ENCODE assay signal across 9 mouse cellular contexts in genomic region chr3:116113443-116114241, GRCm38 (mm10). TPM values are rescaled to one million over a fixed set of nuclear protein-coding genes. Genes with fewer than 3 reads are reported as not detected.
A peak's percentile ranks its signal among the peaks of the same experiment; 100 is the strongest.
DNase-seq lines count a peak whose midpoint lies in the region; ATAC-seq and TF ChIP-seq lines count a peak whose summit lies in the region.
"Had no signal": no experiment of that assay in that cellular context is flagged by ENCODE, and none has a peak within 500 bp of the region (broad histone marks: within the 10 kb centered on the region; RNA-seq: fewer than 3 reads in every experiment).

No protein-coding gene starts in this region.

- WGBS in heart, embryonic 14.5 days, result 52% methylated on average over 7 of the region's 7 CpGs
- WGBS in forebrain, postnatal 0 days, result 7% methylated on average over 7 of the region's 7 CpGs
- WGBS in midbrain, embryonic 12.5 days, result 17% methylated on average over 7 of the region's 7 CpGs

- intact Hi-C loops in heart, postnatal 14 days (cut with DNase I), result no loop called here

- no peak overlapping the region for H3K4me3 ChIP-seq in heart, embryonic 14.5 days (ENCODE audit: control insufficient read depth in 1 of 2, insufficient read depth in 1 of 2, low read depth in 1 of 2, low read length in 2 of 2)
- H3K4me3 ChIP-seq in forebrain, postnatal 0 days (ENCODE audit: low read depth, low read length), result no peak overlapping the region
- no peak overlapping the region for H3K4me3 ChIP-seq in midbrain, embryonic 12.5 days
- H3K4me3 ChIP-seq: erythroblast, embryonic 14.5 days had no signal

- no peaks in the 10 kb centered on the region for H3K27me3 ChIP-seq in heart, embryonic 14.5 days (ENCODE audit: control insufficient read depth, insufficient read depth, low read length)
- no peaks in the 10 kb centered on the region for H3K27me3 ChIP-seq in forebrain, postnatal 0 days (ENCODE audit: insufficient read depth, low read length)
- no peaks in the 10 kb centered on the region for H3K27me3 ChIP-seq in midbrain, embryonic 12.5 days

- peaks cover 4 to 14% of the 10 kb centered on the region in 2 experiments; a peak in 3 of 4 replicates for H3K4me1 ChIP-seq in heart, embryonic 14.5 days (ENCODE audit: control insufficient read depth in 2 of 2, insufficient read depth in 2 of 2, low read length in 2 of 2)
- peaks cover 15% of the 10 kb centered on the region; the same call in 1 of the 2 replicates for H3K4me1 ChIP-seq in forebrain, postnatal 0 days (ENCODE audit: insufficient read depth)
- H3K4me1 ChIP-seq in midbrain, embryonic 12.5 days, result peaks cover 22% of the 10 kb centered on the region

- TF ChIP-seq POLR2A in brain, embryonic 14.5 days (IDR thresholded peaks at IDR 0.05; ENCODE audit: borderline replicate concordance, extremely low read depth, insufficient read depth, insufficient read length, poor library complexity, severe bottlenecking), result no peak

- no peak for ATAC-seq in heart, embryonic 14.5 days (ENCODE audit: insufficient number of reproducible peaks, insufficient read depth, low FRiP score, low read depth)
- peak; percentile 53 for ATAC-seq in forebrain, postnatal 0 days
- ATAC-seq in midbrain, embryonic 12.5 days (ENCODE audit: low FRiP score, low read depth), result peak; percentile 65

- TF ChIP-seq CTCF in brain, embryonic 14.5 days (IDR thresholded peaks at IDR 0.05; ENCODE audit: borderline replicate concordance, extremely low read depth, insufficient read depth, insufficient read length), result no peak
- TF ChIP-seq CTCF in forebrain, postnatal 0 days (IDR thresholded peaks at IDR 0.05; ENCODE audit: low read depth), result no peak

- H3K9me3 ChIP-seq in heart, embryonic 14.5 days (ENCODE audit: control insufficient read depth, low read length), result no peaks in the 10 kb centered on the region
- no peaks in the 10 kb centered on the region for H3K9me3 ChIP-seq in forebrain, postnatal 0 days (ENCODE audit: low read length)
- no peaks in the 10 kb centered on the region for H3K9me3 ChIP-seq in midbrain, embryonic 12.5 days

- no peak overlapping the region; a peak in 1 of 4 replicates for H3K27ac ChIP-seq in heart, embryonic 14.5 days (replicated peaks in 1 of 2; ENCODE audit: control insufficient read depth in 1 of 2, insufficient read depth in 1 of 2, low read depth in 2 of 2, low read length in 2 of 2)
- H3K27ac ChIP-seq in forebrain, postnatal 0 days (ENCODE audit: low read depth, low read length), result no peak overlapping the region
- peak overlapping the region; percentile 63 for H3K27ac ChIP-seq in midbrain, embryonic 12.5 days (replicated peaks)

- H3K9ac ChIP-seq in heart, embryonic 14.5 days (ENCODE audit: low read length), result no peak overlapping the region
- no peak overlapping the region for H3K9ac ChIP-seq in forebrain, postnatal 0 days
- H3K9ac ChIP-seq in midbrain, embryonic 12.5 days (replicated peaks), result no peak overlapping the region

- DNase-seq in heart, postnatal 14 days, result no peak
- peak; percentile 79 for DNase-seq in brain, embryonic 14.5 days (ENCODE audit: low read depth)
- no peak for DNase-seq in forebrain, postnatal 0 days
- DNase-seq in right cerebral cortex, postnatal 4 days, result no peak
- no peak for DNase-seq in adrenal gland, postnatal 36 days
- no peak for DNase-seq in left cerebral cortex, adult 9 months (ENCODE audit: low spot score in 2 of 2)

- peak overlapping the region; percentile 40; the same call in 1 of the 2 replicates for H3K4me2 ChIP-seq in heart, embryonic 14.5 days (ENCODE audit: low read length)
- H3K4me2 ChIP-seq in forebrain, postnatal 0 days (ENCODE audit: low read depth), result peak overlapping the region; percentile 26
- H3K4me2 ChIP-seq in midbrain, embryonic 12.5 days (replicated peaks), result peak overlapping the region; percentile 39

- peaks cover 68% of the 10 kb centered on the region for H3K36me3 ChIP-seq in heart, embryonic 14.5 days (ENCODE audit: control insufficient read depth, insufficient read depth, low read length)
- H3K36me3 ChIP-seq in forebrain, postnatal 0 days (ENCODE audit: insufficient read depth), result no peaks in the 10 kb centered on the region
- no peaks in the 10 kb centered on the region for H3K36me3 ChIP-seq in midbrain, embryonic 12.5 days

RNA-seq across cellular contexts. Expression of gene Vcam1, which starts 15.8 kb away (rescaled TPM):
- 75.8 and 82.9 TPM in 2 replicates for polyA plus RNA-seq in heart, embryonic 14.5 days (2014; fragmentation: Nextera tagmentation; extraction: Ambion mirVana)
- total RNA-seq in heart, postnatal 14 days (2021), result 10 to 100 TPM; 11.4 to 14.2 TPM
- polyA plus RNA-seq in brain, embryonic 14.5 days (2012; rRNA removed), result 18.5 and 22.8 TPM in 2 replicates
- total RNA-seq in forebrain, postnatal 0 days (2014; rRNA removed), result 30.2 and 36.9 TPM in 2 replicates
- 28.2 and 32.1 TPM in 2 replicates for polyA plus RNA-seq in forebrain, postnatal 0 days (2015; fragmentation: Nextera tagmentation; extraction: Ambion mirVana)
- polyA plus RNA-seq in midbrain, embryonic 12.5 days (2016; fragmentation: Nextera tagmentation; extraction: Ambion mirVana), result 50.2 and 53.7 TPM in 2 replicates
- total RNA-seq in adrenal gland, postnatal 36 days (2021), result 10 to 100 TPM; 19.0 to 24.2 TPM
